Mouse (Mus musculus): ENCODE data around the gene Dnajc19. TPM values are rescaled to one million over a fixed set of nuclear protein-coding genes. Genes with fewer than 3 reads are reported as not detected.
"Not testable (repeated sequence)": the region's sequence is repeated elsewhere in the genome, so short reads cannot be mapped to it uniquely, and the experiment has no call there.

Gene Dnajc19
- total RNA-seq, 1 experiment = 142 TPM

DNA sequence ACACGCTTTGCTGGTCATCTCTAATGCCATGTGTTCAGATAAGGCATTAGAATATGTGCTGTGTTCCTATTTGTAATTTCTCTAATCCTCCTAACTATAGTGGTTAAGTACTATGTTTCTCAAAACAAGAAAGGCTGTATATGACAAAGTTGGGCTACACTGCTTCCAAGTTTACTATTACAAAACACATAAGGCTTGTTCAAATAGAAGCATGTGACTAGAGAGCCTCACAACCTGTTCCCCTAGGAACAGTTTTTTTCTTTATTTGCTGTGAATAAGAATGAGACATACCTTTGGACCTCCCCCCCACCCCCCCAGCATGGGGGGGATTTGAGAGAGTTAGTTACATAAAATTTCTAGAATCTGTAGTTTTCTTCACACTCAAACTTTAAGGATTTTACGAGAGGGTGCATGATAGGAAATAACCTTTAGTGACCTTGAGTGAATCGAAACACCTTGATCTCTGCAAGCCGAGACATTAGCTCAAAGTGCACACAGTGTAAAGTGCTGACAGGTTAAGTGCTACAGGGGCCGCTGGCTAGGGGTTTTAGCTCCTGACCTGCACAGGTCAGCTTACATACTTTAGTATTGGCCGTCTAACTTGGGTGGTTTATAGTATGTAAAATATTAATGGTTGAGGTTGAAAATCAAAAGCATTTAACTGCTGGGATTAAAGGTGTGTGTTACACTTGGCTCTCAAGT lies 4.9 kb downstream of the Dnajc19 start:
- H3K9me3 ChIP-seq (ENCODE audit: control insufficient read depth, insufficient read depth, low read depth, low read length) = no peaks in the 10 kb centered on the region
- H3K9ac ChIP-seq (ENCODE audit: insufficient read depth, low read depth, low read length, poor library complexity, severe bottlenecking) = no peak overlapping the region
- no peak for DNase-seq (ENCODE audit: low read depth, low spot score)
- no peak overlapping the region for H3K27ac ChIP-seq (ENCODE audit: insufficient read depth, low read depth, low read length, poor library complexity, severe bottlenecking)
- H3K4me1 ChIP-seq (ENCODE audit: control insufficient read depth in 2 of 2, insufficient read depth in 2 of 2, low read length in 2 of 2, poor library complexity in 1 of 2) = no peaks in the 10 kb centered on the region
- in situ Hi-C loops (cut with MboI; ENCODE audit: low sequenced_read_pairs in 2 of 2, unreplicated experiment in 2 of 2) = no loop called here
- H3K4me3 ChIP-seq (ENCODE audit: insufficient read depth in 1 of 2, low read depth in 1 of 2, low read length in 2 of 2, poor library complexity in 1 of 2, severe bottlenecking in 1 of 2) = no peak overlapping the region
- no peak for TF ChIP-seq CHD2 (IDR thresholded peaks at IDR 0.05; ENCODE audit: low read depth, low read length)
- no peak for TF ChIP-seq MAFK (IDR thresholded peaks at IDR 0.05; ENCODE audit: insufficient read depth, low read depth, low read length)
- TF ChIP-seq ZNF384 (IDR thresholded peaks at IDR 0.05; ENCODE audit: low read depth, low read length) = no peak
- TF ChIP-seq HCFC1 (IDR thresholded peaks at IDR 0.05; ENCODE audit: borderline replicate concordance, insufficient read depth, low read length) = no peak
- no peak for TF ChIP-seq ZC3H11A (IDR thresholded peaks at IDR 0.05; ENCODE audit: borderline replicate concordance, low read depth, low read length)
- H3K36me3 ChIP-seq (ENCODE audit: control insufficient read depth, insufficient read depth, low read length, poor library complexity, severe bottlenecking) = peaks cover 4% of the 10 kb centered on the region; the same call in 1 of the 2 replicates

DNA sequence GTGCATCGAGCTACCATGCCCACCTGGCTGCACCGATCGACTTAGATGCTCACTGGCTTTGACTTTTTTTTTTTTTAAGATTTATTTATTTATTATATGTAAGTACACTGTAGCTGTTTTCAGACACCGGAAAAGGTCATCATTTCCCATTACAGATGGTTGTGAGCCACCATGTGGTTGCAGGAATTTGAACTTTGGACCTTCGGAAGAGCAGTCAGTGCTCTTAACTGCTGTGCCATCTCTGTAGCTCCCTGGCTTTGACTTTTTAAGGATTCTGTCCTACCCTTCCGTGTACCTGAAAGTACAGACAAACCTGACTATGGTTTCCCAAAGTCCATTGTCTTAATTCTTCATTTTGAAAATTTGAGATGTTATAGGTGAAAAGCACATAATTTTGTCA lies 8.4 kb downstream of the Dnajc19 start:
- H3K27ac ChIP-seq (ENCODE audit: insufficient read depth, low read depth, low read length, poor library complexity, severe bottlenecking) = no peak overlapping the region
- H3K9me3 ChIP-seq (ENCODE audit: control insufficient read depth, insufficient read depth, low read depth, low read length) = no peaks in the 10 kb centered on the region
- in situ Hi-C loops (cut with MboI; ENCODE audit: low sequenced_read_pairs in 2 of 2, unreplicated experiment in 2 of 2) = loop anchor here in 1 of 2 experiments (25.0 kb wide), 1 partner anchor 1360 kb away; the partner anchor contains the start of gene Actl6a
- no peaks in the 10 kb centered on the region for H3K4me1 ChIP-seq (ENCODE audit: control insufficient read depth in 2 of 2, insufficient read depth in 2 of 2, low read length in 2 of 2, poor library complexity in 1 of 2)
- H3K9ac ChIP-seq (ENCODE audit: insufficient read depth, low read depth, low read length, poor library complexity, severe bottlenecking) = no peak overlapping the region
- H3K4me3 ChIP-seq (ENCODE audit: insufficient read depth in 1 of 2, low read depth in 1 of 2, low read length in 2 of 2, poor library complexity in 1 of 2, severe bottlenecking in 1 of 2) = no peak overlapping the region
- H3K36me3 ChIP-seq (ENCODE audit: control insufficient read depth, insufficient read depth, low read length, poor library complexity, severe bottlenecking) = peaks cover 4% of the 10 kb centered on the region; the same call in 1 of the 2 replicates
- no peak for DNase-seq (ENCODE audit: low read depth, low spot score)
- TF ChIP-seq CHD2 (IDR thresholded peaks at IDR 0.05; ENCODE audit: low read depth, low read length) (no peak), HCFC1 (IDR thresholded peaks at IDR 0.05; ENCODE audit: borderline replicate concordance, insufficient read depth, low read length) (no peak), ZNF384 (IDR thresholded peaks at IDR 0.05; ENCODE audit: low read depth, low read length) (no peak), MAFK (IDR thresholded peaks at IDR 0.05; ENCODE audit: insufficient read depth, low read depth, low read length) (no peak), ZC3H11A (IDR thresholded peaks at IDR 0.05; ENCODE audit: borderline replicate concordance, low read depth, low read length) (no peak)

DNA sequence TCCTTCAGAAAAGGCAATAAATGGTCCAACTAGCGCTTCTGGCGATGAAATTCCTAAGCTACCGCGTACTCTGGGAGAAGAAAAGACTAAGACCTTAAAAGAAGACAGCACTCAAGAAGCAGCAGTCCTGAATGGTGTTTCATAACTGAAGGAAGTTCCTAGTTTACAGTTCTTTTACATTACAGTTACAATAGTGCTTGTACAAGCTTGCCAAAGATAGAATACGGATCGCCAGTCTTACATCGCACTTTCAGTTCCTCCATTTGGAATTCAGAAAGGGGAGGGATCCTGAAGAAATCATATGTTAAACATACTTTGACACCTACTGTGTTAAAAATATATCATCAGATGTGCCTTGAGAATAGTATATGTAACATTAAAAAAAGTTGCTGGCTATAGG lies 12.2 kb downstream of the Dnajc19 start:
- H3K4me1 ChIP-seq (ENCODE audit: control insufficient read depth in 2 of 2, insufficient read depth in 2 of 2, low read length in 2 of 2, poor library complexity in 1 of 2); H3K36me3 ChIP-seq (ENCODE audit: control insufficient read depth, insufficient read depth, low read length, poor library complexity, severe bottlenecking); H3K4me3 ChIP-seq (ENCODE audit: insufficient read depth in 1 of 2, low read depth in 1 of 2, low read length in 2 of 2, poor library complexity in 1 of 2, severe bottlenecking in 1 of 2); H3K9ac ChIP-seq (ENCODE audit: insufficient read depth, low read depth, low read length, poor library complexity, severe bottlenecking); H3K9me3 ChIP-seq (ENCODE audit: control insufficient read depth, insufficient read depth, low read depth, low read length); H3K27ac ChIP-seq (ENCODE audit: insufficient read depth, low read depth, low read length, poor library complexity, severe bottlenecking); DNase-seq (ENCODE audit: low read depth, low spot score): not testable (repeated sequence)
- in situ Hi-C loops (cut with MboI; ENCODE audit: low sequenced_read_pairs in 2 of 2, unreplicated experiment in 2 of 2) = loop anchor here in 1 of 2 experiments (25.0 kb wide), 1 partner anchor 1357 kb away; the partner anchor contains the start of gene Actl6a

DNA sequence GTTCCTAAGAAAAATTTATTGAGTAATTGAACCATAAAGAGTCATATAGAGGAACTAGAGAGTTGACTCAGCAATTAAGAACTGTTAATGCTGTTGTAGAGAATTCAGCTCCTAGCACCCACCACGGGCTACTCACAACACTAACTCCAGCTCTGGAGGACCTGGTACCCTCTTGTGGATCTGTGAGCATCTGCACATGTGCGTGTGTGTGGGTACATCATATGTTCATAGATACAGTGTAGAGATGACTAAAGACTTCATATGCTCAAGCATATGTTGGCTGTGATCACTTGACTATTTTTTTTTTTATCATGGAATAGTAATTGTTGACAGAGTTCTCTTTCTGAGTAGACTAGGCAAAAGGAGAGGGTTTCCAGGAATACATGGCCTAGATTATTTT lies 18.8 kb downstream of the Dnajc19 start:
- H3K9ac ChIP-seq (ENCODE audit: insufficient read depth, low read depth, low read length, poor library complexity, severe bottlenecking) = no peak overlapping the region
- peaks cover 13% of the 10 kb centered on the region for H3K36me3 ChIP-seq (ENCODE audit: control insufficient read depth, insufficient read depth, low read length, poor library complexity, severe bottlenecking)
- H3K4me1 ChIP-seq (ENCODE audit: control insufficient read depth in 2 of 2, insufficient read depth in 2 of 2, low read length in 2 of 2, poor library complexity in 1 of 2) = no peaks in the 10 kb centered on the region
- no peak for DNase-seq (ENCODE audit: low read depth, low spot score)
- no peak for TF ChIP-seq ZC3H11A (IDR thresholded peaks at IDR 0.05; ENCODE audit: borderline replicate concordance, low read depth, low read length)
- TF ChIP-seq MAFK (IDR thresholded peaks at IDR 0.05; ENCODE audit: insufficient read depth, low read depth, low read length) = no peak
- no peak for TF ChIP-seq CHD2 (IDR thresholded peaks at IDR 0.05; ENCODE audit: low read depth, low read length)
- no peak for TF ChIP-seq HCFC1 (IDR thresholded peaks at IDR 0.05; ENCODE audit: borderline replicate concordance, insufficient read depth, low read length)
- no peak for TF ChIP-seq ZNF384 (IDR thresholded peaks at IDR 0.05; ENCODE audit: low read depth, low read length)
- no peak overlapping the region for H3K4me3 ChIP-seq (ENCODE audit: insufficient read depth in 1 of 2, low read depth in 1 of 2, low read length in 2 of 2, poor library complexity in 1 of 2, severe bottlenecking in 1 of 2)
- H3K27ac ChIP-seq (ENCODE audit: insufficient read depth, low read depth, low read length, poor library complexity, severe bottlenecking) = no peak overlapping the region
- H3K9me3 ChIP-seq (ENCODE audit: control insufficient read depth, insufficient read depth, low read depth, low read length) = no peaks in the 10 kb centered on the region
- in situ Hi-C loops (cut with MboI; ENCODE audit: low sequenced_read_pairs in 2 of 2, unreplicated experiment in 2 of 2) = loop anchor here in 1 of 2 experiments (25.0 kb wide), 1 partner anchor 1350 kb away; the partner anchor contains the start of gene Actl6a

Measured in ES-E14 (cell line).